In the genomic region with DNA sequence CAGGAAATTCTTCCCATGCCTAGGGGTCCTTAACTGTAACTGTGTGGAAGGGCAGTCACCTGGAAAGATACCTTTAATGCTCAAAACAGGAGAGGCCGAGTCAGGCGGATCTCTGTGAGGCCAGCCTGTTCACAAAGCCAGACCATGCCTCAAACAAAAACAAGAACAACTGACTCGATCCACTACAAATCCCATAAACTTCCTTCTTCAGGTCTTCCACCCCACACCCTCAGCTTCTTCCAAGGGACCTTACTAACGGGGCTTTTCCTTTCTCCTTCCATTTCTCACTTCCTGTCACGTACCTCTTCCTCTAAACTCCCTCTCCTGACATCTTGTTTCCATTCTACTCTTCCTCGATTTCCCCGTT, we compare ENCODE assay signal across 8 mouse cellular contexts. TPM values are rescaled to one million over a fixed set of nuclear protein-coding genes. Genes with fewer than 3 reads are reported as not detected.
DNase-seq lines count a peak whose midpoint lies in the region; ATAC-seq and TF ChIP-seq lines count a peak whose summit lies in the region.

No protein-coding gene starts in this region.

- no peak for ATAC-seq in midbrain, embryonic 12.5 days (ENCODE audit: low FRiP score, low read depth)

- peak overlapping the region; percentile 61 for H3K4me2 ChIP-seq in midbrain, embryonic 12.5 days (replicated peaks)

- no peak for TF ChIP-seq CTCF in kidney, adult 2 months (conservative IDR thresholded peaks at IDR 0.05; ENCODE audit: insufficient read depth, insufficient read length, low read depth, low read length)
- no peak for TF ChIP-seq CTCF in bone marrow, adult 2 months (IDR thresholded peaks at IDR 0.05; ENCODE audit: control insufficient read depth, insufficient read depth, low read length)

- no peak for DNase-seq in kidney, adult 2 months
- no peak for DNase-seq in kidney, postnatal 25 days
- DNase-seq in hindbrain, embryonic 10.5 days (ENCODE audit: low spot score): no peak
- DNase-seq in urinary bladder, adult 18-20 months (ENCODE audit: low spot score in 2 of 2): no peak
- no peak for DNase-seq in frontal cortex, postnatal 10 days (ENCODE audit: low spot score in 2 of 2)
- no peak for DNase-seq in urinary bladder, postnatal 4 days (ENCODE audit: low spot score in 2 of 2)

- peaks cover 4% of the 10 kb centered on the region for H3K36me3 ChIP-seq in kidney, adult 2 months (ENCODE audit: control insufficient read depth, insufficient read depth, low read length)
- peaks cover 25% of the 10 kb centered on the region for H3K36me3 ChIP-seq in hindbrain, embryonic 10.5 days
- H3K36me3 ChIP-seq in midbrain, embryonic 12.5 days: peaks cover 20% of the 10 kb centered on the region

- H3K27me3 ChIP-seq in kidney, adult 2 months (replicated peaks; ENCODE audit: control insufficient read depth, insufficient read depth, low read length): no peaks in the 10 kb centered on the region
- no peaks in the 10 kb centered on the region for H3K27me3 ChIP-seq in hindbrain, embryonic 10.5 days (ENCODE audit: insufficient read depth, poor library complexity, severe bottlenecking)
- H3K27me3 ChIP-seq in midbrain, embryonic 12.5 days: no peaks in the 10 kb centered on the region

- 0 out of 2 replicates have a peak, but pooled peaks cover under 1% of the 10 kb centered on the region for H3K9me3 ChIP-seq in hindbrain, embryonic 10.5 days
- H3K9me3 ChIP-seq in midbrain, embryonic 12.5 days: no peaks in the 10 kb centered on the region

- TF ChIP-seq POLR2A in kidney, adult 2 months (IDR thresholded peaks at IDR 0.05; ENCODE audit: low read depth, low read length): no peak
- TF ChIP-seq POLR2A in bone marrow, adult 2 months (IDR thresholded peaks at IDR 0.05; ENCODE audit: borderline replicate concordance, control insufficient read depth, low read depth, low read length): no peak

- H3K4me1 ChIP-seq in kidney, adult 2 months (ENCODE audit: control insufficient read depth, insufficient read depth, low read length): peaks cover 15% of the 10 kb centered on the region; the same call in 1 of the 2 replicates
- peaks cover 2% of the 10 kb centered on the region; the same call in 1 of the 2 replicates for H3K4me1 ChIP-seq in bone marrow, adult 2 months (ENCODE audit: control insufficient read depth, insufficient read depth, low read length)
- H3K4me1 ChIP-seq in hindbrain, embryonic 10.5 days (replicated peaks): peaks cover 74% of the 10 kb centered on the region
- peaks cover 56% of the 10 kb centered on the region for H3K4me1 ChIP-seq in midbrain, embryonic 12.5 days

- WGBS in kidney, adult 2 months: 9% methylated on average over 7 of the region's 7 CpGs
- 12% methylated on average over 7 of the region's 7 CpGs for WGBS in bone marrow, adult 2 months
- WGBS in hindbrain, embryonic 10.5 days: 22% methylated on average over 7 of the region's 7 CpGs
- 23% methylated on average over 7 of the region's 7 CpGs for WGBS in midbrain, embryonic 12.5 days

- H3K9ac ChIP-seq in midbrain, embryonic 12.5 days (replicated peaks): peak overlapping the region; percentile 67

- H3K4me3 ChIP-seq in kidney, adult 2 months (ENCODE audit: insufficient read depth, low read depth, low read length): peak overlapping the region; percentile 45
- H3K4me3 ChIP-seq in bone marrow, adult 2 months (replicated peaks; ENCODE audit: control insufficient read depth, low read depth, low read length): peak overlapping the region; percentile 48
- H3K4me3 ChIP-seq in hindbrain, embryonic 10.5 days: peak overlapping the region; percentile 97
- H3K4me3 ChIP-seq in midbrain, embryonic 12.5 days: peak overlapping the region; percentile 94

- H3K27ac ChIP-seq in kidney, adult 2 months (ENCODE audit: insufficient read depth, low read depth, low read length): peak overlapping the region; percentile 94
- H3K27ac ChIP-seq in bone marrow, adult 2 months (ENCODE audit: control insufficient read depth, insufficient read depth, low read depth, low read length, poor library complexity): peak overlapping the region; percentile 85
- peak overlapping the region; percentile 98 for H3K27ac ChIP-seq in hindbrain, embryonic 10.5 days
- peak overlapping the region; percentile 97 for H3K27ac ChIP-seq in midbrain, embryonic 12.5 days (replicated peaks)

RNA-seq across cellular contexts. Expression of gene Zfp574, which starts 3.9 kb away (rescaled TPM):
- 20.6 and 27.0 TPM in 2 replicates for polyA plus RNA-seq in kidney, adult 2 months (2012; rRNA removed)
- 8.1 and 11.3 TPM in 2 replicates for polyA plus RNA-seq in bone marrow, adult 2 months (2011; ENCODE audit: insufficient read depth, insufficient read length, low replicate concordance, missing spikeins)
- polyA plus RNA-seq in hindbrain, embryonic 10.5 days (2016; fragmentation: Nextera tagmentation; extraction: Ambion mirVana): 44.4 and 45.9 TPM in 2 replicates
- polyA plus RNA-seq in midbrain, embryonic 12.5 days (2016; fragmentation: Nextera tagmentation; extraction: Ambion mirVana): 42.2 and 42.8 TPM in 2 replicates

RNA-seq across cellular contexts. Expression of gene Grik5, which starts 4.1 kb away (rescaled TPM):
- polyA plus RNA-seq in kidney, adult 2 months (2012; rRNA removed): 17.1 and 24.3 TPM in 2 replicates
- 7.3 and 9.7 TPM in 2 replicates for polyA plus RNA-seq in bone marrow, adult 2 months (2011; ENCODE audit: insufficient read depth, insufficient read length, low replicate concordance, missing spikeins)
- 5.5 and 7.9 TPM in 2 replicates for polyA plus RNA-seq in hindbrain, embryonic 10.5 days (2016; fragmentation: Nextera tagmentation; extraction: Ambion mirVana)
- 14.9 and 18.1 TPM in 2 replicates for polyA plus RNA-seq in midbrain, embryonic 12.5 days (2016; fragmentation: Nextera tagmentation; extraction: Ambion mirVana)

Comparison
In these comparisons a context has a peak if more than half of its experiments do, and no peak if none do; other contexts are left out.
1. H3K4me3 ChIP-seq: peak in every context shown above with its lines; median percentile 97 in hindbrain, embryonic 10.5 days; 94 in midbrain, embryonic 12.5 days; 48 in bone marrow, adult 2 months; 45 in kidney, adult 2 months.